Mouse (Mus musculus): ENCODE measurements around the gene Natd1. TPM values are rescaled to one million over a fixed set of nuclear protein-coding genes. Genes with fewer than 3 reads are reported as not detected.

The Natd1 gene
- polyA plus RNA-seq, 1 experiment from 2014 or later: 26.7 TPM

GRCm38 (mm10) chr11:60941370-60941769, 26.8 kb upstream of the Natd1 start:
- Histone ChIP-seq H3K4me1 (peaks cover 11% of the 10 kb centered on the region), H3K4me2 (replicated peaks) (no peak overlapping the region), H3K9me3 (replicated peaks) (no peaks in the 10 kb centered on the region), H3K36me3 (peaks cover 34% of the 10 kb centered on the region), H3K27ac (no peak overlapping the region), H3K9ac (no peak overlapping the region), H3K4me3 (no peak overlapping the region), H3K27me3 (no peaks in the 10 kb centered on the region)
- 0 out of 2 replicates have a peak, but pooled peaks have one; percentile 13 for ATAC-seq (ENCODE audit: low FRiP score)
- WGBS: 58% methylated on average over 9 of the region's 9 CpGs

- no peak for ATAC-seq (ENCODE audit: low FRiP score)
- Histone ChIP-seq H3K9me3 (replicated peaks) (no peaks in the 10 kb centered on the region), H3K9ac (no peak overlapping the region), H3K27me3 (no peaks in the 10 kb centered on the region), H3K4me2 (replicated peaks) (no peak overlapping the region), H3K4me1 (peaks cover 11% of the 10 kb centered on the region), H3K36me3 (peaks cover 32% of the 10 kb centered on the region), H3K27ac (no peak overlapping the region), H3K4me3 (no peak overlapping the region)
- 83% methylated on average over 5 of the region's 5 CpGs for WGBS
Observed at GRCm38 (mm10) chr11:60940501-60940900, 26.0 kb upstream of the Natd1 start.

GRCm38 (mm10) chr11:60939487-60939886, 24.9 kb upstream of the Natd1 start:
- Histone ChIP-seq H3K9ac (no peak overlapping the region), H3K9me3 (replicated peaks) (no peaks in the 10 kb centered on the region), H3K27me3 (no peaks in the 10 kb centered on the region), H3K4me3 (no peak overlapping the region), H3K4me2 (replicated peaks) (no peak overlapping the region), H3K36me3 (peaks cover 24% of the 10 kb centered on the region), H3K27ac (no peak overlapping the region), H3K4me1 (peaks cover 16% of the 10 kb centered on the region)
- ATAC-seq (ENCODE audit: low FRiP score): no peak
- 92% methylated on average over 3 of the region's 3 CpGs for WGBS

- Histone ChIP-seq H3K9me3 (replicated peaks) (no peaks in the 10 kb centered on the region), H3K27ac (no peak overlapping the region), H3K9ac (no peak overlapping the region), H3K4me3 (no peak overlapping the region), H3K27me3 (no peaks in the 10 kb centered on the region), H3K36me3 (peaks cover 6% of the 10 kb centered on the region; the same call in 1 of the 2 replicates), H3K4me2 (replicated peaks) (no peak overlapping the region), H3K4me1 (peaks cover 31% of the 10 kb centered on the region)
- no peak for ATAC-seq (ENCODE audit: low FRiP score)
- 87% methylated on average over 3 of the region's 3 CpGs for WGBS
Observed at GRCm38 (mm10) chr11:60937611-60938010, 23.1 kb upstream of the Natd1 start.

GRCm38 (mm10) chr11:60935975-60936373, 21.4 kb upstream of the Natd1 start:
- Histone ChIP-seq H3K27me3 (no peaks in the 10 kb centered on the region), H3K9ac (no peak overlapping the region), H3K4me2 (replicated peaks) (no peak overlapping the region), H3K4me1 (peaks cover 31% of the 10 kb centered on the region), H3K27ac (no peak overlapping the region), H3K4me3 (no peak overlapping the region), H3K36me3 (no peaks in the 10 kb centered on the region), H3K9me3 (replicated peaks) (no peaks in the 10 kb centered on the region)
- ATAC-seq (ENCODE audit: low FRiP score): no peak
- WGBS: 85% methylated on average over 4 of the region's 4 CpGs

- Histone ChIP-seq H3K27ac (no peak overlapping the region), H3K27me3 (no peaks in the 10 kb centered on the region), H3K4me1 (peaks cover 32% of the 10 kb centered on the region), H3K9ac (no peak overlapping the region), H3K36me3 (no peaks in the 10 kb centered on the region), H3K9me3 (replicated peaks) (no peaks in the 10 kb centered on the region), H3K4me2 (replicated peaks) (no peak overlapping the region), H3K4me3 (no peak overlapping the region)
- 89% methylated on average over 7 of the region's 7 CpGs for whole genome bisulfite sequencing
- no peak for ATAC-seq (ENCODE audit: low FRiP score)
Observed at GRCm38 (mm10) chr11:60935326-60935974, 20.9 kb upstream of the Natd1 start.

GRCm38 (mm10) chr11:60934795-60935194, 20.2 kb upstream of the Natd1 start:
- H3K4me3 ChIP-seq: no peak overlapping the region
- 84% methylated on average over 2 of the region's 2 CpGs for WGBS
- ATAC-seq (ENCODE audit: low FRiP score): no peak

GRCm38 (mm10) chr11:60933178-60933930, 18.8 kb upstream of the Natd1 start:
- WGBS: 79% methylated on average over 10 of the region's 10 CpGs
- no peak for ATAC-seq (ENCODE audit: low FRiP score)
- Histone ChIP-seq H3K4me1 (peaks cover 32% of the 10 kb centered on the region), H3K27me3 (no peaks in the 10 kb centered on the region), H3K27ac (no peak overlapping the region), H3K9ac (peak overlapping the region; percentile 81), H3K4me3 (peak overlapping the region; percentile 80; the same call in 1 of the 2 replicates), H3K36me3 (no peaks in the 10 kb centered on the region), H3K4me2 (replicated peaks) (peak overlapping the region; percentile 59), H3K9me3 (replicated peaks) (no peaks in the 10 kb centered on the region)

More at GRCm38 (mm10) chr11:60934795-60935194, 20.2 kb upstream of the Natd1 start:
- Histone ChIP-seq H3K9ac (no peak overlapping the region), H3K4me2 (replicated peaks) (no peak overlapping the region), H3K9me3 (replicated peaks) (no peaks in the 10 kb centered on the region), H3K4me1 (peaks cover 32% of the 10 kb centered on the region), H3K36me3 (no peaks in the 10 kb centered on the region), H3K27me3 (no peaks in the 10 kb centered on the region), H3K27ac (no peak overlapping the region)

- no peaks in the 10 kb centered on the region for H3K36me3 ChIP-seq
- H3K4me2 ChIP-seq (replicated peaks): peak overlapping the region; percentile 59
- peak overlapping the region; percentile 80 for H3K4me3 ChIP-seq
- peak overlapping the region; percentile 81 for H3K9ac ChIP-seq
- no peaks in the 10 kb centered on the region for H3K27me3 ChIP-seq
- H3K4me1 ChIP-seq: peaks cover 35% of the 10 kb centered on the region
- no peaks in the 10 kb centered on the region for H3K9me3 ChIP-seq (replicated peaks)
- no peak for ATAC-seq (ENCODE audit: low FRiP score)
- 9% methylated on average over 7 of the region's 7 CpGs for WGBS
- no peak overlapping the region for H3K27ac ChIP-seq
Observed at GRCm38 (mm10) chr11:60932503-60933020, 18.0 kb upstream of the Natd1 start.

- no peaks in the 10 kb centered on the region for H3K27me3 ChIP-seq
- peak within 1 kb of the TSS; percentile 80 for H3K4me3 ChIP-seq
- H3K36me3 ChIP-seq: no peaks in the 10 kb centered on the region
- H3K4me2 ChIP-seq (replicated peaks): peak within 1 kb of the TSS; percentile 59
- H3K27ac ChIP-seq: peak within 1 kb of the TSS; percentile 49; the same call in 1 of the 2 replicates
- peak within 1 kb of the TSS; percentile 81 for H3K9ac ChIP-seq
- H3K9me3 ChIP-seq (replicated peaks): no peaks in the 10 kb centered on the region
- peaks cover 36% of the 10 kb centered on the region for H3K4me1 ChIP-seq
- peak; percentile 95 for ATAC-seq (ENCODE audit: low FRiP score)
- WGBS: under 1% methylated on average over 59 of the region's 59 CpGs
Observed at GRCm38 (mm10) chr11:60931869-60932481, 17.4 kb upstream of the Natd1 start, which contains the start of gene Map2k3. Gene Map2k3 (plus strand): TSS chr11:60932033.

GRCm38 (mm10) chr11:60931282-60931868, 16.8 kb upstream of the Natd1 start:
- 3% methylated on average over 30 of the region's 30 CpGs for WGBS
- H3K36me3 ChIP-seq: no peaks in the 10 kb centered on the region

More at GRCm38 (mm10) chr11:60931282-60931868, 16.8 kb upstream of the Natd1 start:
- Histone ChIP-seq H3K27ac (no peak overlapping the region), H3K4me3 (peak overlapping the region; percentile 80), H3K9me3 (replicated peaks) (no peaks in the 10 kb centered on the region), H3K4me2 (replicated peaks) (peak overlapping the region; percentile 59), H3K9ac (peak overlapping the region; percentile 81), H3K27me3 (no peaks in the 10 kb centered on the region), H3K4me1 (peaks cover 34% of the 10 kb centered on the region)
- ATAC-seq (ENCODE audit: low FRiP score): no peak; the same call in 1 of the 2 replicates

All from hindbrain, embryonic 12.5 days (tissue).